Mouse (Mus musculus) limb, embryonic 14.5 days (tissue): ENCODE results near the gene Cdk5rap1. TPM values are rescaled to one million over a fixed set of nuclear protein-coding genes. Genes with fewer than 3 reads are reported as not detected.

Experiments
- ATAC-seq: fragments of 200-750 bp; cut with Nextera tagmentation; 2 replicates; pipeline ENCODE4 v1.8.0; 2017; ENCODE audit warnings: low read depth, moderate number of reproducible peaks, moderate TSS enrichment; ENCODE audit not compliant: low FRiP score
- DNase-seq: peaks from one replicate; pipeline ENCODE4 v3.0.0-alpha.2; 2015; ENCODE audit warnings: low spot score
- H3K27ac ChIP-seq: fragments of 300-500 bp; sonication (generic); replicated peaks from 2 replicates; pipeline ENCODE4 v1.5.1; 2014; ENCODE audit warnings: low read depth, mild to moderate bottlenecking, low read length, moderate library complexity, mixed read lengths
- H3K27me3 ChIP-seq: fragments of 300-500 bp; sonication (generic); 2 replicates; pipeline ENCODE4 v1.6.1; 2014; ENCODE audit warnings: low read length, mixed read lengths; ENCODE audit not compliant: control insufficient read depth, insufficient read depth
- H3K36me3 ChIP-seq: fragments of 300-500 bp; sonication (generic); 2 replicates; pipeline ENCODE4 v1.6.1; 2014; ENCODE audit warnings: mild to moderate bottlenecking, low read length, moderate library complexity, mixed read lengths; ENCODE audit not compliant: control insufficient read depth, insufficient read depth
- H3K4me1 ChIP-seq: fragments of 300-500 bp; sonication (generic); 2 replicates; pipeline ENCODE4 v1.6.1; 2014; ENCODE audit warnings: antibody characterized with exemption, low read length, mixed read lengths; ENCODE audit not compliant: control insufficient read depth, insufficient read depth
- H3K4me2 ChIP-seq: fragments of 300-500 bp; sonication (generic); replicated peaks from 2 replicates; pipeline ENCODE4 v1.6.1; 2014; ENCODE audit warnings: low read depth, mild to moderate bottlenecking, low read length, moderate library complexity; ENCODE audit not compliant: severe bottlenecking
- H3K4me3 ChIP-seq: fragments of 300-500 bp; sonication (generic); replicated peaks from 2 replicates; pipeline ENCODE4 v1.5.1; 2014; ENCODE audit warnings: low read length
- H3K9ac ChIP-seq: fragments of 300-500 bp; sonication (generic); 2 replicates; pipeline ENCODE4 v1.6.1; 2014; ENCODE audit warnings: mild to moderate bottlenecking, low read depth, low read length, moderate library complexity; ENCODE audit not compliant: severe bottlenecking
- H3K9me3 ChIP-seq: fragments of 300-500 bp; sonication (generic); 2 replicates; pipeline ENCODE4 v1.6.1; 2016; ENCODE audit warnings: low read length; ENCODE audit not compliant: control insufficient read depth
- POLR2A ChIP-seq: fragments of 200-500 bp; IDR thresholded peaks from 2 replicates; pipeline ENCODE4 v1.8.0; 2012; ENCODE audit warnings: inconsistent platforms, mild to moderate bottlenecking, moderate library complexity, borderline replicate concordance; ENCODE audit not compliant: insufficient read depth, insufficient read length; ENCODE audit errors: extremely low read depth
- WGBS: fragments of 180-500 bp; shearing (Covaris S2); extraction: QIAGEN DNeasy Blood & Tissue Kit; methylation state at CpG from one replicate; pipeline ENCODE4 v1.1.7; 2014; 5-methylcytosine and 5-hydroxymethylcytosine counted together
- polyA plus RNA-seq, 2 experiments: library from polyadenylated mRNA; depleted of rRNA in 1 of 2; stranded (reverse) in 1 of 2; unstranded in 1 of 2; fragments of >200 nt; fragmentation: Nextera tagmentation in 1 of 2; extraction: Ambion mirVana in 1 of 2; gene quantifications; 2 replicates each; pipeline versions ENCODE4 v1.2.1 to v1.2.3; 2012 to 2014

The Cdk5rap1 gene
- polyA plus RNA-seq, 2 experiments: 9.0 to 16.6 TPM

DNA sequence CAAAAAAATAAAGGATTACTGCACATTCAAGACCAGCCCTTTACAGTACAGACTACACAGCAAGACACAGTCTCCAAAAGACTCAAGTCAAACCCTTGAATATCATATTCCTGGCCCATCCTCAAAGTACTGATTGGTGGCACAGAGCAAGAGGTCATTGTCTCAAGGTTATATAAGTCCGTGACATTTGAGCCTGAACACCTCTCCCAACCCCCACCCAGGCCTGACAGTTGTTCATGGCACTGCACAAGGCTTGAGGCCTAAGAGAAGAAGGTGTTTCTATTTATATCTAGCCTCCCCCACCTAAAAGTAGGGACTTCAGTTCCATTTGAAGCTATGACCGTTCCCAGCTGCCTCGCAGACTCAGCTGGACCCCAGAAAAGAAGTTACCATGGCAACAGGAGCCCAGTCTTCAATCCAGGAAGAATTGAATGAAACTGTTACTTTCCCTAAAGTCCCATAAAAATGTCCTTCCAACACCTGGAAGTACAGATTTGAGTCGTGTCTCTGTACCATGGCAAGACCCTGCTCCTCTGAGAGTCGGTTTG lies 32.7 kb upstream of the Cdk5rap1 start:
- Histone ChIP-seq H3K4me2 (no peak overlapping the region), H3K4me1 (peaks cover 37% of the 10 kb centered on the region), H3K27ac (no peak overlapping the region), H3K9me3 (no peaks in the 10 kb centered on the region), H3K36me3 (no peaks in the 10 kb centered on the region), H3K27me3 (no peaks in the 10 kb centered on the region; the same call in 1 of the 2 replicates), H3K4me3 (no peak overlapping the region), H3K9ac (no peak overlapping the region)
- DNase-seq: no peak
- TF ChIP-seq POLR2A: no peak
- ATAC-seq: peak; percentile 50; the same call in 1 of the 2 replicates
- WGBS: 27% methylated on average over 5 of the region's 5 CpGs

DNA sequence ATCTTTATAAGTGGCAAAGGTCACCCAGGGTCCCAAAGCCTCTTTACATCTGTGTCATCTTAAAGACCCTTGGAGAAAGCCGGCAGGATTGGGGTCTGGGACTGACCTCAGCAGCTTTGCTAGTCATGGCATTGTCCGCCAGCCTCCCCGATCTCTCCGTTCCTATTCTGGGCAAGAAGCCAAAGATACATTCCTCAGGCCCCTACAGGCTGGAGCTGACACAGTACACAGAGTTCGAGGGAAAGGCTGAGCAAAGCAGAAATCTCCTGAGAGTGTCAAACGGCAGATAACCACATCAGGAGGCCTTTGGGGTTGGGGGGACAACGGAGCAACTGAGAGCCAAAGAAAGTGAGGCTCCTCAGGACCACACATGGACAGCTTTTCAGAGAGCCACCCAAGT lies 30.0 kb upstream of the Cdk5rap1 start:
- Histone ChIP-seq H3K27me3 (no peaks in the 10 kb centered on the region; the same call in 1 of the 2 replicates), H3K36me3 (no peaks in the 10 kb centered on the region), H3K27ac (no peak overlapping the region), H3K9ac (no peak overlapping the region), H3K4me1 (peaks cover 32% of the 10 kb centered on the region), H3K9me3 (no peaks in the 10 kb centered on the region), H3K4me3 (no peak overlapping the region), H3K4me2 (no peak overlapping the region)
- ATAC-seq: peak; percentile 62; the same call in 1 of the 2 replicates
- TF ChIP-seq POLR2A: no peak
- 2% methylated on average over 7 of the region's 7 CpGs for WGBS
- DNase-seq: peak; percentile 78

DNA sequence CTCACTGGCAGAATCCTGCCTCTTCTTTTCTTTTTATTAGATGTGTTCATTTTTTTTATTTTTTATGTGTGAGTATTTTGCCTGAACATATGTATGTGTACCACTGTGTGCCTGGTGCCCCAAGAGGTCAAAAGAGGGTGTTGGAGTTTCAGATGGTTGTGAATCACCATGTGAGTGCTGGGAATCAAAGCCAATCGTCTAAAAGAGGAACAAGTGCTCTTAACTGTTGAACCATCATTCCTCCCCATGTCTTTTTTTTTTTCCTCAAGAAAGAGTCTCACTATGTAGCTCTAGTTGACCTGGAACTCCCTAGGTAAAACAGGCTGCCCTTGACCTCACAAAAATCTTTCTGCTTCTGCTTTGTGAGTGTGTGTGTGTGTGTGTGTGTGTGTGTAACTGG lies 29.2 kb upstream of the Cdk5rap1 start:
- no peak overlapping the region for H3K4me3 ChIP-seq
- no peak overlapping the region for H3K27ac ChIP-seq
- H3K9ac ChIP-seq: no peak overlapping the region
- H3K4me2 ChIP-seq: no peak overlapping the region
- DNase-seq: no peak
- peaks cover 30% of the 10 kb centered on the region for H3K4me1 ChIP-seq
- H3K36me3 ChIP-seq: no peaks in the 10 kb centered on the region
- no peak for TF ChIP-seq POLR2A
- H3K27me3 ChIP-seq: no peaks in the 10 kb centered on the region; the same call in 1 of the 2 replicates
- ATAC-seq: no peak
- H3K9me3 ChIP-seq: no peaks in the 10 kb centered on the region
- 31% methylated on average over 1 of the region's 1 CpGs for WGBS

DNA sequence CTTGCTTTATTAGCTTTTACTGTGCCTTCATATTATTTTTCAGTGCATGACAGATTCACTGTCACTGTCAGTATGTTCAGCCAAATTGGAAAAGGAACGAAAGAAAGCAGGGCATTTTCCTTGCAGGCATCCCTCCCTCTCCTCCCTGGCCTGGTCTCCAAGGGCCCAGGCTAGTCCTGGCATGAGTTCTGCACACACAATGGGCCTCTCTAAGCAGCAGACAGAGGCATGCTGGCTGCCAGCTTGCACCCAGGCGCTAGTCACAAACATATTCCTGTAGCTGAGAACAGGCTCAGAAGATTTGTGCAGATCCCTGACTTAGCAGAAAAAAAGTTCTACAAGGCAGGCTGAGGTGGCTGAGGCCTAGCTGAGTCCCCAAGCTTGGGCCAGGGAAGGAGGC lies 26.5 kb upstream of the Cdk5rap1 start:
- Histone ChIP-seq H3K4me1 (peaks cover 15% of the 10 kb centered on the region), H3K9ac (no peak overlapping the region), H3K4me2 (no peak overlapping the region), H3K36me3 (no peaks in the 10 kb centered on the region), H3K27me3 (no peaks in the 10 kb centered on the region), H3K9me3 (no peaks in the 10 kb centered on the region), H3K27ac (no peak overlapping the region), H3K4me3 (no peak overlapping the region)
- no peak for TF ChIP-seq POLR2A
- ATAC-seq (no peak), DNase-seq (no peak)
- WGBS: 75% methylated on average over 2 of the region's 2 CpGs

DNA sequence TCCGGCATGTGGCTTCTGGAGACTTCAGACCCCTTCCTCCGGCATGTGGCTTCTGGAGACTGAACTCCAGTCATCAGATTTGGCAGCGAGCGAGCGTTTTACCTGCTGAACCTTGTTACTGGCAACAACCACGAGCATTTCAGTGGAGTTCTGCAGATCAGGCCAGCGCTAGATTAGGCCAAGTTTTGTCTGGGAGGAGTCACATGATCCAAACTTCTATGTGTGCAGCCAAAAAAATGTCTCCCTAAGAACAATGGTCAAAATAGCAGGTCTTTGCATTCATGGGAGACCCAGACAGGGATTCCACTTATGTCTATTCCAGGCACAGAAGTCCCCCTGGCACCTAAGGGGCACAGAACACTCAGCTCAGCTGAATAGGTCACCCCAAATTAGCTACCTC lies 25.5 kb upstream of the Cdk5rap1 start:
- H3K4me1 ChIP-seq: peaks cover 8% of the 10 kb centered on the region
- H3K9ac ChIP-seq: no peak overlapping the region
- 77% methylated on average over 7 of the region's 7 CpGs for WGBS
- H3K36me3 ChIP-seq: no peaks in the 10 kb centered on the region
- no peaks in the 10 kb centered on the region for H3K9me3 ChIP-seq
- H3K4me2 ChIP-seq: no peak overlapping the region
- DNase-seq (no peak), ATAC-seq (no peak)
- no peak for TF ChIP-seq POLR2A
- H3K27me3 ChIP-seq: no peaks in the 10 kb centered on the region
- H3K4me3 ChIP-seq: no peak overlapping the region
- H3K27ac ChIP-seq: no peak overlapping the region
